Mouse (Mus musculus) monocyte, adult 59 days (primary cell): ENCODE measurements around the gene Rcbtb2. TPM values are rescaled to one million over a fixed set of nuclear protein-coding genes. Genes with fewer than 3 reads are reported as not detected.

ENCODE experiments used
- total RNA-seq, 2 experiments: library from RNA; stranded (reverse); gene quantifications; one replicate each; pipeline ENCODE4 v1.2.4; 2023

The Rcbtb2 gene
- 10 to 100 TPM; 39.4 to 50.3 TPM for total RNA-seq

DNA sequence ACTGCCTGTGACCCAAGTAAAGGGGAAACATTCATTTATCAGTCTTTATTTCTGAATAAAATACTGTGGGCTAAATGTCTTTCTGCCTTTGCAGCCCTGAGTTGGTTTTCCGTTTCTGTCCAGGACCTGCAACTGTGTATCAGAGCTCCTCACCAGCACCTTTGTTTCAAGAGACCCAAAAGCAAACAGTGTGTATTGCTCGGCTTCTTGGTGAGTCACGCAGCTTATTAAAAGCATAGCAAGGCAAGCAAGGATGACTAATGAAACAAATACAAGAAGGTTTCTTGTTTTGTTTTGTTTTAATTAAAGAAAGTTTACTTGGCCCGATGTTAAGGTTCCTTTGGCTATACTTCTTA, at the start of gene Rcbtb2:
Gene Rcbtb2, plus strand, starts transcription at position 115 of the 356 bp plus-strand sequence.

DNA sequence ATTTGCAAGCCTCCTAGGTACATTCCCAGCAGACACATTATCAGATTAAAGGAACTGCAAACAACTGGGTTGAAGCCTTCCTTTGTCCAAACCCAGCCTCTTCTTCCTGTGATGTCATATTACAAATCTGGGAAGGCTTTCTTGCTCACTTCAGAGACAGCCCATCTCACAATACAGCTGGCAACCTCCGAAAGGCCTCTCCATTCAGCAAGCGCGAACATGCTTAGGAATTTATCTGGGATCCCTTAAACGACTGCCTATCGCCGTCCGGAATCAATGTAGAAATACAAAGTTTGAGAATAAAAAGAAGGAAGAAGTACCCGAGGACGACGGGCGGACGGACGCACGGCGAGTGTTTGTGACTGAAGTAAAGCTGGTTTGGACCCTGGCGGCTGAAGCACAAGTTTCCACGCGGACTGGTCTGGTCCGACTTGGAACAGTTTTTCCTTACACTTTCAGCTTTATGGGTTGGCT, 115.0 kb downstream of the Rcbtb2 start, which contains the start of gene Lpar6:
Gene Lpar6, plus strand, starts transcription at position 48 of the 474 bp plus-strand sequence.

Other genes with a start within 250 kb of the Rcbtb2 start
- 1 to 10 TPM; 1.6 to 2.4 TPM for gene Cysltr2, start 73.9 kb upstream of the Rcbtb2 start, total RNA-seq
- 10 to 100 TPM; 39.8 to 44.4 TPM for gene Lpar6, start 114.9 kb downstream of the Rcbtb2 start, total RNA-seq
- 100 to 1,000 TPM; 103 TPM for gene Rb1, start 202.8 kb downstream of the Rcbtb2 start, total RNA-seq